8 mouse cellular contexts compared by ENCODE assay signal in genomic region chr6:122874720-122875389, GRCm38 (mm10). TPM values are rescaled to one million over a fixed set of nuclear protein-coding genes. Genes with fewer than 3 reads are reported as not detected.
A peak's percentile ranks its signal among the peaks of the same experiment; 100 is the strongest.
DNase-seq lines count a peak whose midpoint lies in the region; ATAC-seq and TF ChIP-seq lines count a peak whose summit lies in the region.

No protein-coding gene starts in this region.

- peaks cover 55% of the 10 kb centered on the region for H3K79me2 ChIP-seq in C2C12 (ENCODE audit: control insufficient read depth, insufficient read depth)

- no peaks in the 10 kb centered on the region for H3K9me3 ChIP-seq in hindbrain, embryonic 16.5 days (ENCODE audit: control insufficient read depth, low read length)

- peak; percentile 10 for ATAC-seq in common myeloid progenitor, adult 5-6 weeks (replicated peaks; ENCODE audit: low read depth, poor library complexity, severe bottlenecking)
- ATAC-seq in hindbrain, embryonic 16.5 days: peak; percentile 75
- peak; percentile 56 for ATAC-seq in megakaryocyte-erythroid progenitor cell, adult 5-6 weeks (replicated peaks; ENCODE audit: low FRiP score, low TSS enrichment, poor library complexity, severe bottlenecking)

- H3K4me1 ChIP-seq in hindbrain, embryonic 16.5 days (ENCODE audit: control insufficient read depth, insufficient read depth, low read depth, low read length): peaks cover 14% of the 10 kb centered on the region

- no peak for DNase-seq in gastrocnemius, adult 2 months
- DNase-seq in gastrocnemius, adult 8-10 months (ENCODE audit: low spot score in 2 of 2): no peak
- no peak for DNase-seq in right cerebral cortex, postnatal 14 days
- no peak for DNase-seq in right cerebral cortex, postnatal 25 days

- H3ac ChIP-seq in C2C12 (ENCODE audit: control insufficient read depth, insufficient read length, low read depth): peak overlapping the region; percentile 99

- H3K4me2 ChIP-seq in hindbrain, embryonic 16.5 days (ENCODE audit: low read length): peak overlapping the region; percentile 65

- TF ChIP-seq CTCF in gastrocnemius, adult 2 months (IDR thresholded peaks at IDR 0.05): no peak
- TF ChIP-seq CTCF in C2C12 (IDR thresholded peaks at IDR 0.05; ENCODE audit: control insufficient read depth, insufficient read depth, insufficient read length): no peak

- H3K79me3 ChIP-seq in C2C12 (ENCODE audit: low read depth): peaks cover 48% of the 10 kb centered on the region

- H3K36me3 ChIP-seq in C2C12 (ENCODE audit: control insufficient read depth, insufficient read depth): peaks cover 31% of the 10 kb centered on the region
- peaks cover 4% of the 10 kb centered on the region; the same call in 1 of the 2 replicates for H3K36me3 ChIP-seq in hindbrain, embryonic 16.5 days (ENCODE audit: control insufficient read depth, insufficient read depth, low read length)

- H3K4me3 ChIP-seq in gastrocnemius, adult 2 months: peak overlapping the region; percentile 93
- peak overlapping the region; percentile 89 for H3K4me3 ChIP-seq in C2C12 (ENCODE audit: insufficient read depth, poor library complexity, severe bottlenecking)
- peak overlapping the region; percentile 66 for H3K4me3 ChIP-seq in hindbrain, embryonic 16.5 days (ENCODE audit: low read length)

- H3K27ac ChIP-seq in gastrocnemius, adult 2 months: peak overlapping the region; percentile 95
- H3K27ac ChIP-seq in hindbrain, embryonic 16.5 days (ENCODE audit: low read depth, low read length): peak overlapping the region; percentile 90

- under 1% methylated on average over 31 of the region's 31 CpGs for WGBS in hindbrain, embryonic 16.5 days

- H3K27me3 ChIP-seq in C2C12 (ENCODE audit: control insufficient read depth, insufficient read depth, insufficient read length): no peaks in the 10 kb centered on the region
- H3K27me3 ChIP-seq in hindbrain, embryonic 16.5 days (replicated peaks; ENCODE audit: control insufficient read depth, insufficient read depth, low read length): 0 out of 2 replicates have a peak, but pooled peaks cover 2% of the 10 kb centered on the region

- H3K9ac ChIP-seq in hindbrain, embryonic 16.5 days (ENCODE audit: low read depth, low read length): peak overlapping the region; percentile 82

- intact Hi-C loops in gastrocnemius, adult 2 months (cut with DNase I): loop anchor here (2.0 to 5.0 kb wide), 3 partner anchors 48 to 73 kb away; partner anchors contain the start of gene Slc2a3

TF ChIP-seq in C2C12, 6 proteins besides CTCF, POLR2A, EP300 and RAD21:
- TF ChIP-seq USF1 (IDR thresholded peaks at IDR 0.05; ENCODE audit: low read depth) (no peak), MYOG (IDR thresholded peaks at IDR 0.05; ENCODE audit: control insufficient read depth, extremely low read depth, insufficient read length) (no peak), MYOD1 (IDR thresholded peaks at IDR 0.05; ENCODE audit: control insufficient read depth, insufficient read length, low read depth) (no peak), MAX (IDR thresholded peaks at IDR 0.05) (no peak), CEBPB (IDR thresholded peaks at IDR 0.05; ENCODE audit: low read depth) (no peak), FOSL1 (IDR thresholded peaks at IDR 0.05; ENCODE audit: insufficient read depth, low read length, poor library complexity, severe bottlenecking) (no peak)

RNA-seq across cellular contexts. Expression of gene Necap1, which starts 0.6 kb away (rescaled TPM):
- total RNA-seq in gastrocnemius, adult 2 months (2021): 10 to 100 TPM; 15.2 to 16.2 TPM
- 10 to 100 TPM; 11.2 to 15.9 (median 12.1) TPM for total RNA-seq in gastrocnemius, adult 8-10 months (2022)
- polyA plus RNA-seq in C2C12 (2012; fragmentation: generic; extraction: Trizol): 17.7 TPM
- total RNA-seq in common myeloid progenitor, adult 5-6 weeks (2017): 10.1 and 13.3 TPM in 2 replicates
- polyA plus RNA-seq in hindbrain, embryonic 16.5 days (2015; fragmentation: Nextera tagmentation; extraction: Ambion mirVana): 169 and 177 TPM in 2 replicates
- 12.1 and 16.3 TPM in 2 replicates for total RNA-seq in megakaryocyte-erythroid progenitor cell, adult 5-6 weeks (2014; fragmentation: Nextera tagmentation)
- total RNA-seq in megakaryocyte-erythroid progenitor cell, adult 5-6 weeks (2017): 6.8 and 9.7 TPM in 2 replicates

RNA-seq across cellular contexts. Expression of gene C3ar1, which starts 18.9 kb away (rescaled TPM):
- under 1 TPM; 0.41 to 0.67 TPM for total RNA-seq in gastrocnemius, adult 2 months (2021)
- total RNA-seq in gastrocnemius, adult 8-10 months (2022): under 1 TPM; 0.15 to 0.83 (median 0.42) TPM
- polyA plus RNA-seq in C2C12 (2012; fragmentation: generic; extraction: Trizol): 0.91 TPM
- total RNA-seq in common myeloid progenitor, adult 5-6 weeks (2017): not detected in 2 replicates
- 1.2 and 2.2 TPM in 2 replicates for polyA plus RNA-seq in hindbrain, embryonic 16.5 days (2015; fragmentation: Nextera tagmentation; extraction: Ambion mirVana)
- not detected in 2 replicates for total RNA-seq in megakaryocyte-erythroid progenitor cell, adult 5-6 weeks (2014; fragmentation: Nextera tagmentation)
- total RNA-seq in megakaryocyte-erythroid progenitor cell, adult 5-6 weeks (2017): not detected in 2 replicates

RNA-seq across cellular contexts. Expression of gene Clec4a1, which starts 46.8 kb away (rescaled TPM):
- 1 to 10 TPM in 1 of 2 experiments, under 1 TPM in 1; 0.61 to 1.5 TPM for total RNA-seq in gastrocnemius, adult 2 months (2021)
- 1 to 10 TPM in 1 of 4 experiments, under 1 TPM in 2, not detected in 1; 0.46 to 1.3 (median 0.91) TPM for total RNA-seq in gastrocnemius, adult 8-10 months (2022)
- polyA plus RNA-seq in C2C12 (2012; fragmentation: generic; extraction: Trizol): not detected
- total RNA-seq in common myeloid progenitor, adult 5-6 weeks (2017): 0.87 TPM in 1 of 2 replicates, not detected in the other
- polyA plus RNA-seq in hindbrain, embryonic 16.5 days (2015; fragmentation: Nextera tagmentation; extraction: Ambion mirVana): 1.2 and 2.0 TPM in 2 replicates
- total RNA-seq in megakaryocyte-erythroid progenitor cell, adult 5-6 weeks (2014; fragmentation: Nextera tagmentation): 1.2 TPM in 1 of 2 replicates, not detected in the other
- 0.99 TPM in 1 of 2 replicates, not detected in the other for total RNA-seq in megakaryocyte-erythroid progenitor cell, adult 5-6 weeks (2017)

RNA-seq across cellular contexts. Expression of gene Foxj2, which starts 55.1 kb away (rescaled TPM):
- total RNA-seq in gastrocnemius, adult 2 months (2021): 10 to 100 TPM; 26.4 to 29.1 TPM
- 10 to 100 TPM; 23.3 to 27.1 (median 26.4) TPM for total RNA-seq in gastrocnemius, adult 8-10 months (2022)
- 6.5 TPM for polyA plus RNA-seq in C2C12 (2012; fragmentation: generic; extraction: Trizol)
- 6.4 and 6.7 TPM in 2 replicates for total RNA-seq in common myeloid progenitor, adult 5-6 weeks (2017)
- 6.7 and 8.3 TPM in 2 replicates for polyA plus RNA-seq in hindbrain, embryonic 16.5 days (2015; fragmentation: Nextera tagmentation; extraction: Ambion mirVana)
- 10.4 and 18.1 TPM in 2 replicates for total RNA-seq in megakaryocyte-erythroid progenitor cell, adult 5-6 weeks (2014; fragmentation: Nextera tagmentation)
- total RNA-seq in megakaryocyte-erythroid progenitor cell, adult 5-6 weeks (2017): 4.3 and 11.3 TPM in 2 replicates

Comparison
In these comparisons a context has a peak if more than half of its experiments do, and no peak if none do; other contexts are left out.
1. ATAC-seq: peak in every context shown above with its lines; median percentile 75 in hindbrain, embryonic 16.5 days; 56 in megakaryocyte-erythroid progenitor cell, adult 5-6 weeks; 10 in common myeloid progenitor, adult 5-6 weeks.